ENCODE assay signal across 9 mouse cellular contexts in the genomic region with DNA sequence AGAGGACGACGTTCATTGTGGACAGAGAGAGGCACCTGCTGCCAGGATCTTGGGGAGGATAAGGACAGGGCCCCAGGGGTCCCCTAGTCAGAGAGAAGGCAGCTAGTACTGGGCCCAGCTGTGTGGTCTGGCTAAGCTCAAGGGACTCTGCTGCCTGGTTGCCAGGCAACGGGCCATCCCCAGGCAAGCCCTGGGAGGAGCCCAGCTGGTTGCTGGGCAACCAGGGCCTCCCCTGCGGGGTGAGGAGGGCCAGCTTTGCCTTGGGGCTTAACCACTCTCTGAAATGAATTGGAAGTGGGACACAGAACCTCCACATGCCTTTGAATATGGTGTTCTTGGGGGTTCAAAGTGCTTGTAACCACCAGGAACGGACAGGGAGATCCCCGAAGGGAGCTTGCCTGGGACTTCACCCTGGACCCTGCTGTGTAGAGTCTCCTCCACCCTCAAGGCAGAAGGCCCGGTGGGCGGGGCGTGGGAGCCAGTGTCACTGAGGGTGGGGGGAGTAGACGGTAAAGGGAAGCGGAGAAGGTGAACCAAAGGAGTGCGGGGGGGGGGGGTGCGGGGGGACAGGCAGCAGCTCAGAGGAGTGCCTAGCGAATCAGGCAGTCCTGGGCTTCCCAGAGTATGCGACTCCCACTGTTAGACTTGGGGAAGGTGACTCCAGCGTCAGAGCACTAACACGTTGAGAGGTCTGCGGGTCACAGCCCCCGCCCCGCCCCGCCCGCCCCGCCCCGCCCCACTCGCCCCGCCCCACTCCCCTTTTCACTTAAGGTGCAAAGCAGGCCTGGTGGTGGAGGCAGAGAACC. TPM values are rescaled to one million over a fixed set of nuclear protein-coding genes. Genes with fewer than 3 reads are reported as not detected.
DNase-seq lines count a peak whose midpoint lies in the region; ATAC-seq lines count a peak whose summit lies in the region.
"Had no signal": no experiment of that assay in that cellular context is flagged by ENCODE, and none has a peak within 500 bp of the region (broad histone marks: within the 10 kb centered on the region; RNA-seq: fewer than 3 reads in every experiment).

A gene (minus strand): TSS at position 149 of the 806 bp plus-strand sequence.

- H3K4me3 ChIP-seq in forebrain, embryonic 13.5 days = 0 out of 2 replicates have a peak within 1 kb of the TSS, but pooled peaks have one; percentile 1
- no peak within 1 kb of the TSS for H3K4me3 ChIP-seq in liver, embryonic 12.5 days
- H3K4me3 ChIP-seq in neural tube, embryonic 11.5 days (ENCODE audit: low read depth, low read length) = no peak within 1 kb of the TSS

- H3K27me3 ChIP-seq in forebrain, embryonic 13.5 days = peaks cover 14% of the 10 kb centered on the region; the same call in 1 of the 2 replicates
- H3K27me3 ChIP-seq in liver, embryonic 12.5 days (replicated peaks) = peaks cover 57% of the 10 kb centered on the region
- H3K27me3 ChIP-seq in neural tube, embryonic 11.5 days (ENCODE audit: control insufficient read depth, insufficient read depth, low read length) = peaks cover 9% of the 10 kb centered on the region; the same call in 1 of the 2 replicates

- no peaks in the 10 kb centered on the region for H3K36me3 ChIP-seq in forebrain, embryonic 13.5 days (ENCODE audit: poor library complexity, severe bottlenecking)
- no peaks in the 10 kb centered on the region for H3K36me3 ChIP-seq in liver, embryonic 12.5 days
- no peaks in the 10 kb centered on the region for H3K36me3 ChIP-seq in neural tube, embryonic 11.5 days (ENCODE audit: control insufficient read depth, insufficient read depth, low read length)

- H3K4me2 ChIP-seq in forebrain, embryonic 13.5 days = peak within 1 kb of the TSS; percentile 53
- H3K4me2 ChIP-seq in liver, embryonic 12.5 days = peak within 1 kb of the TSS; percentile 27
- peak within 1 kb of the TSS; percentile 41 for H3K4me2 ChIP-seq in neural tube, embryonic 11.5 days (ENCODE audit: low read depth)

- DNase-seq in adrenal gland, adult 2 months = peak; percentile 70
- no peak for DNase-seq in adrenal gland, adult 18-20 months (ENCODE audit: low spot score in 2 of 2)
- DNase-seq in Muller cell, postnatal 12 days (ENCODE audit: inconsistent ontology term) = peak; percentile 91
- DNase-seq in induced T-regulatory cell, adult 2 months (ENCODE audit: low read depth) = peak; percentile 61
- peak; percentile 93 for DNase-seq in neural tube, embryonic 11.5 days (ENCODE audit: low spot score)
- peak; percentile 77 for DNase-seq in testis, postnatal 10 days (ENCODE audit: low spot score)

- peak within 1 kb of the TSS; percentile 51 for H3K9ac ChIP-seq in forebrain, embryonic 13.5 days
- no peak within 1 kb of the TSS for H3K9ac ChIP-seq in liver, embryonic 12.5 days
- peak within 1 kb of the TSS; percentile 26; the same call in 1 of the 2 replicates for H3K9ac ChIP-seq in neural tube, embryonic 11.5 days (ENCODE audit: low read length)

- peaks cover 43% of the 10 kb centered on the region for H3K4me1 ChIP-seq in forebrain, embryonic 13.5 days
- peaks cover 15% of the 10 kb centered on the region for H3K4me1 ChIP-seq in liver, embryonic 12.5 days
- peaks cover 34% of the 10 kb centered on the region for H3K4me1 ChIP-seq in neural tube, embryonic 11.5 days (ENCODE audit: control insufficient read depth, insufficient read depth, low read length)

- ATAC-seq in forebrain, embryonic 13.5 days = peak; percentile 86
- peak; percentile 31; the same call in 1 of the 2 replicates for ATAC-seq in liver, embryonic 12.5 days
- peak; percentile 88 for ATAC-seq in neural tube, embryonic 11.5 days (ENCODE audit: insufficient read depth, low FRiP score, low TSS enrichment)

- H3K27ac ChIP-seq in forebrain, embryonic 13.5 days = peak within 1 kb of the TSS; percentile 78
- H3K27ac ChIP-seq in liver, embryonic 12.5 days = no peak within 1 kb of the TSS
- H3K27ac ChIP-seq in neural tube, embryonic 11.5 days (ENCODE audit: low read depth, low read length) = peak within 1 kb of the TSS; percentile 74
- H3K27ac ChIP-seq: macrophage had no signal

- 1% methylated on average over 23 of the region's 26 CpGs for WGBS in forebrain, embryonic 13.5 days
- 2% methylated on average over 23 of the region's 26 CpGs for WGBS in liver, embryonic 12.5 days (ENCODE audit: insufficient replicate concordance)
- under 1% methylated on average over 22 of the region's 26 CpGs for WGBS in neural tube, embryonic 11.5 days

- H3K9me3 ChIP-seq in forebrain, embryonic 13.5 days (replicated peaks) = no peaks in the 10 kb centered on the region
- H3K9me3 ChIP-seq in liver, embryonic 12.5 days (replicated peaks) = no peaks in the 10 kb centered on the region
- H3K9me3 ChIP-seq in neural tube, embryonic 11.5 days (ENCODE audit: control insufficient read depth, low read length) = no peaks in the 10 kb centered on the region

RNA-seq across cellular contexts. Expression of the gene that starts here (rescaled TPM):
- total RNA-seq in adrenal gland, adult 2 months (2021) = 1 to 10 TPM in 1 of 2 experiments, under 1 TPM in 1; 0.61 to 1.4 TPM
- 0.95 and 1.7 TPM in 2 replicates for polyA plus RNA-seq in adrenal gland, adult 2 months (2012; rRNA removed)
- 1 to 10 TPM in 1 of 2 experiments, under 1 TPM in 1; 0.70 to 1.6 TPM for total RNA-seq in adrenal gland, adult 18-20 months (2021)
- 1.4 and 1.9 TPM in 2 replicates for polyA plus RNA-seq in forebrain, embryonic 13.5 days (2015; fragmentation: Nextera tagmentation; extraction: Ambion mirVana)
- polyA plus RNA-seq in liver, embryonic 12.5 days (2016; fragmentation: Nextera tagmentation; extraction: Ambion mirVana) = not detected in 2 replicates
- 0.90 and 1.0 TPM in 2 replicates for polyA plus RNA-seq in neural tube, embryonic 11.5 days (2014; fragmentation: Nextera tagmentation; extraction: Ambion mirVana)
- polyA plus RNA-seq: macrophage had no signal

Comparison
In these comparisons a context has a peak if more than half of its experiments do, and no peak if none do; other contexts are left out.
1. DNase-seq: peak in adrenal gland, adult 2 months (single experiment), Muller cell, postnatal 12 days (single experiment), induced T-regulatory cell, adult 2 months (single experiment), neural tube, embryonic 11.5 days (single experiment) and testis, postnatal 10 days (single experiment); none in adrenal gland, adult 18-20 months (0 of 2).
2. Peak in ATAC-seq and H3K4me2 ChIP-seq in liver, embryonic 12.5 days; RNA of the gene not detected or under 1 TPM.
3. ATAC-seq: peak in every context shown above with its lines; median percentile 88 in neural tube, embryonic 11.5 days; 86 in forebrain, embryonic 13.5 days; 31 in liver, embryonic 12.5 days.
4. Peak in every context shown above with its lines, with median percentiles within 50 percentile points of each other: H3K4me2 ChIP-seq.